Mouse (Mus musculus) ES-Bruce4 (cell line): ENCODE measurements around the gene Cd300lf.

Source experiments
- CTCF ChIP-seq: IDR thresholded peaks from one replicate; pipeline ENCODE4 v1.8.1; 2011; ENCODE audit warnings: low read depth, low read length
- EP300 ChIP-seq: IDR thresholded peaks from 2 replicates; pipeline ENCODE4 v1.6.1; 2011; ENCODE audit warnings: low read depth, low read length; ENCODE audit not compliant: insufficient read depth
- POLR2A ChIP-seq: IDR thresholded peaks from one replicate; pipeline ENCODE4 v1.8.1; 2011; ENCODE audit warnings: low read length; ENCODE audit not compliant: insufficient read depth

GRCm38 (mm10) chr11:115119409-115119808 is 14.4 kb downstream of the Cd300lf start:
- TF ChIP-seq CTCF: no peak
- no peak for TF ChIP-seq EP300
- TF ChIP-seq POLR2A: no peak
